Mouse (Mus musculus) erythroblast, embryonic 14.5 days (primary cell): Measurements from ENCODE around the gene Plgrkt. TPM values are rescaled to one million over a fixed set of nuclear protein-coding genes. Genes with fewer than 3 reads are reported as not detected.
A peak's percentile ranks its signal among the peaks of the same experiment; 100 is the strongest.
"Not testable (repeated sequence)": the region's sequence is repeated elsewhere in the genome, so short reads cannot be mapped to it uniquely, and the experiment has no call there.

Source experiments
- H3K27me3 ChIP-seq: 2 replicates; pipeline ENCODE4 v1.6.1; 2012; ENCODE audit warnings: inconsistent platforms; ENCODE audit not compliant: control insufficient read depth
- H3K36me3 ChIP-seq: 2 replicates; pipeline ENCODE4 v1.6.1; 2012; ENCODE audit warnings: mild to moderate bottlenecking, inconsistent platforms; ENCODE audit not compliant: control insufficient read depth
- H3K4me1 ChIP-seq: 2 replicates; pipeline ENCODE4 v1.6.1; 2012; ENCODE audit warnings: inconsistent platforms; ENCODE audit not compliant: control insufficient read depth
- H3K4me3 ChIP-seq: replicated peaks from 2 replicates; pipeline ENCODE3; 2012; ENCODE audit warnings: moderate library complexity, mild to moderate bottlenecking, inconsistent platforms
- H3K9me3 ChIP-seq: 2 replicates; pipeline ENCODE4 v1.6.1; 2012; ENCODE audit warnings: low read length, inconsistent platforms, mixed read lengths; ENCODE audit not compliant: control insufficient read depth
- GATA1 ChIP-seq: IDR thresholded peaks from 2 replicates; pipeline ENCODE4 v1.6.1; 2012; ENCODE audit warnings: low read length, inconsistent platforms, mixed read lengths
- TAL1 ChIP-seq: IDR thresholded peaks from 3 replicates; pipeline ENCODE4 v1.6.1; 2012; ENCODE audit warnings: low read length, inconsistent platforms, mixed read lengths
- polyA plus RNA-seq: library from polyadenylated mRNA; stranded (reverse); fragments of >175 nt; gene quantifications from 2 replicates; pipeline ENCODE4 v1.2.3, GENCODE M21; 2012

Plgrkt gene
- 0.66 and 1.1 TPM in 2 replicates for polyA plus RNA-seq

DNA sequence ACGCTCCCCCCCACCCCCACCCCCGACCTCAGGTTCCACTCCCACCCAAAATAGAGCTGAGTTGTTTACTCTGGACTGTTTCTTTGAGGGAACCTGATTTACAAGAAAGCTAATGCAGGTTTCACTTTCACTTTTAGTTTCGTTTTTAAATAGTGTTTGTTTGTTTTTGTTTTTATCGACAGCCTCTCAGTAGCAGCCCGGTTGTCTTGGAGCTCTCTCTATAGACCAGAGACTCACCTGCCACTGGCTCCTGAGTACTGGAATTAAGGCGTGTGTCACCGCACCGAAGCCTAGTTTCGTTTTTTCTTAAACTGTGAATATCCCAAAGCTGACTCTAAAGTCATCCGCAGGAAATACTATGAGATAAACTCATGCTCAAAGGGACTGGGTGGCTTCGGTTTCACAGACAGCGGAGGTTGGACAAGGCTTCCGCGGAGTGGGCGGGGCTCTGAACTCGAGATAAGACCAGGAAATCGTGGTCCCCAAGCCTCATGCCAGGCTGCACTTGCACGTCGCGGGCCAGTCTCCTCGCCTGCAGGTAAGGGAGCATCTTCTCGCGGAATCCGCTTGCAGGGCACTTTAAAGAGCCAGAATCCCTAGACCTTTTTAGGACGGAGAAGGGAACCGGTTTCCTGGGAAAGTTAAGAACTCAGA lies at the start of gene Plgrkt, which contains the start of gene Cd274:
Gene Plgrkt (minus strand): TSS at position 422 of the 654 bp plus-strand sequence.
Gene Cd274 (plus strand): TSS at position 487 of the 654 bp plus-strand sequence.
- Histone ChIP-seq H3K27me3 (no peaks in the 10 kb centered on the region), H3K4me3 (peak within 1 kb of the TSS; percentile 81), H3K9me3 (no peaks in the 10 kb centered on the region), H3K4me1 (peaks cover 35% of the 10 kb centered on the region), H3K36me3 (no peaks in the 10 kb centered on the region)
- no peak for TF ChIP-seq TAL1
- peak; percentile 63 for TF ChIP-seq GATA1

DNA sequence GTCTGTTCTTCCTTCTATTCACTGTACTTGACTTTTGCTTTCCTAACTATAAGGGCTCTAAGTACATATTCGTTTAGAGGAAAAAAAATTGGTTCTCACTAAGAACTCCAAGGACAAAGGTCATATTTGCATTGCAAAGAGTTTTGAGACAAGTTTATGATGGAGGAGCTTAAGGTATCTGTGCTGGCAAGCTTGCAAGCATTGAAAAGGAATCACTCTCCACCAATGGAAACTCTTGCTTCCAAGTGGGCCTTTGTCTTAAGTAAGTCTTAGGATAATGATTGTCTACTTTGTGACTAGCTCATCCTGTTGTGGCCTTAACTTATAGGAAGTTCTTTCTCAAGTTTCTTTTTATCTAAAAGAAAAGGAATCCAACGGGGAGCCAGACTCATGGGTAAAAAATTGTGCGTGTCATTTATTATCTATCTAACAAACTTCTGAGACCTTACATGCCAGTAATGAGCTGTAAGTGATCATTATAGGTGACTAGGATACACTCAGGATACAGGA lies 49.3 kb upstream of the Plgrkt start:
- H3K27me3 ChIP-seq, result no peaks in the 10 kb centered on the region
- H3K36me3 ChIP-seq, result no peaks in the 10 kb centered on the region
- H3K9me3 ChIP-seq, result no peaks in the 10 kb centered on the region
- peaks cover 2% of the 10 kb centered on the region for H3K4me1 ChIP-seq
- TF ChIP-seq TAL1 (no peak), GATA1 (no peak)
- H3K4me3 ChIP-seq, result no peak overlapping the region

DNA sequence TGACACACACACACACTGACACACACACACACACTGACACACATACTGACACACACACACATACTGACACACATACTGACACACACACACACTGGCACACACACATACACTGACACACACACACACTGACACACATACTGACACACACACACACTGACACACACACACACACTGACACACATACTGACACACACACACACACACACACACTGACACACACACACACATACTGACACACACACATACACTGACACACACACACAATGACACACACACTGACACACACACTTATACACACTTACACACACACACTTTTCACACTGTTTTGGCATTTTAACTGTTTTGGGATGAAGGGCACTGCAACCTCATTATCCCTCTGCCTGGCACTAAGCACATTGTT lies 47.7 kb upstream of the Plgrkt start:
- not testable (repeated sequence) for H3K27me3 ChIP-seq, H3K36me3 ChIP-seq, H3K9me3 ChIP-seq, H3K4me3 ChIP-seq, H3K4me1 ChIP-seq

DNA sequence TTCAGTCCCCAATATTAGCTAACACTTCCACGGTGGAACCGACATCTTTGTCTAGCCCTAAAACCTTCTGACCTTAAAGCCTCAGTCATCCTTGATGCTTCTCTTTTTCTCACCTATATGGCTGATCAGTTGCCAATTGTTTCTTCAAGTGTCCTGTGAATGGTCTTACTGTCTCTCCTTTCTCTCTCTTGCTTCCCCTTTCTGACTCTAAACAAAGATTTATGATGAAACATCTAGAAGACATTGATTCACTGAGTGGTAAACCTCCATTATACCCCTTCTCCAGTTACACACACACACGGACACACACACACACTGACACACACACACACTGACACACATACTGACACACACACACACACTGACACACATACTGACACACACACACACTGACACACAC lies 47.3 kb upstream of the Plgrkt start:
- H3K4me3 ChIP-seq, result no peak overlapping the region
- no peaks in the 10 kb centered on the region for H3K36me3 ChIP-seq
- peaks cover 2% of the 10 kb centered on the region for H3K4me1 ChIP-seq
- H3K9me3 ChIP-seq, result no peaks in the 10 kb centered on the region
- no peaks in the 10 kb centered on the region for H3K27me3 ChIP-seq
- TF ChIP-seq GATA1 (no peak), TAL1 (no peak)

DNA sequence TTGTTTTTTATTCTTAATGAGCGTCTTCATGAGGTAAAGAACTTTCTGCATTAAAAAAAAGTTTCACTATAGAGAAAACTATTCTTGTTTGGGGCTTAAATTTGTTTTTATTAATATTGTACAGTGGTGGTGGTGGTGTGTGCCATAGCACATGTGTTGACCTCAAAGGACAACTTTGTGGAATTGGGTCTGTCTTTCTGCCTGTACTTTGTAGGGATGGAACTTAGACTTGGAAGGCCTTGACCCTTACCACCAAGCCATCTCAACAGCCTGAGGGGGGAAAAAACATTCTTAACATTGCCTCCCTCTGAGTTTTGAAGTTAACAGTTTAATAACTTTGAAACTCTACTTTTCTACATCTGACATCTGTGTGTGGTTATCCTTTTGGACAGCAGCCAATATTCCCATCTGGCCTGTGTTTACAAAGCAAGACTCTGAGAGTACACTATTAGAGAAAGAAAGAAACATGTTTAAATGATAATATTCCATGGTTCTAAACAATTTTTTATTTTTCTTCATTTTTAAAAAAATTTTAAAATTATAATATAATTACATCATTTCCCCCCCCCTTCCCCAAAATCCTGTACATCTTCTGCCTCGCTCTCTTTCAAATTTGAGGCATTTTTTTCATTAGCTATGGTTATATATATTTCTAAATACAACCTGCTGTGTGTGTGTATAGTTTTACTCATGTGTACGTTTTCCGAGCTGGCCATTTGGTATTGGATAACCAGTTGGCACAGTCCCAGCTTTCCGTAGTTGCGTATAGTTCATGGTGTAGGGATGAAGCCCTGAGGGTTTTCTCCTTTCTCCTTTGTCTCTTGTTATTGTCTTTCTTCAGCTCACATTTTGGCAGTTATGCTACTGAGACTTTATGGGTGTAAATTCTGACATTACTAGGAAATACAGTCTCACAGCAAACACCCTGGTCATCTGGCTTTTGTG lies 45.6 kb upstream of the Plgrkt start:
- Histone ChIP-seq H3K4me1 (peaks cover 2% of the 10 kb centered on the region), H3K4me3 (no peak overlapping the region)

DNA sequence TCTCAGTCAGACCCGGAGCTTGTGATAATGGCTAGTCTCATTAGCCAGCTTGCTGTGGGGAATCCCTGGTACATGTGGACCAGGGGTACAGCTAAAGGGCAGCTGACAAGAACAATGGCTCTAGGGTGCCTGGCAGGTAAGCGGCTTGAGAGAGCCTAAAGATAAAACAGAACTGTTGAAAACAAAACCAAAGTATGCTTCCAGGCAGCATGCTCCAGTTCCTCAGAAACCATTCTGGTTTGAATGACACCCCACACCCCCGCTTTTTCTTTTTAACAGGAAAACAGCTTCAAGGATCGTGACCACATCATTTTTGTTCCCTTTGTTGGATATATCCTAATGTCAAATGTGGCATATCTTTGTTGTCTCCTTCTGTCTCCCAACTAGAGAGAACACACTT lies 43.4 kb upstream of the Plgrkt start, which contains the start of gene Pdcd1lg2:
Gene Pdcd1lg2 (plus strand): TSS at position 301 of the 400 bp plus-strand sequence.
- Histone ChIP-seq H3K4me3 (no peak within 1 kb of the TSS), H3K36me3 (no peaks in the 10 kb centered on the region), H3K9me3 (no peaks in the 10 kb centered on the region), H3K4me1 (no peaks in the 10 kb centered on the region), H3K27me3 (no peaks in the 10 kb centered on the region)
- TF ChIP-seq GATA1 (no peak), TAL1 (no peak)

More for the DNA sequence above, 45.6 kb upstream of the Plgrkt start:
- Histone ChIP-seq H3K36me3 (no peaks in the 10 kb centered on the region), H3K27me3 (no peaks in the 10 kb centered on the region), H3K9me3 (no peaks in the 10 kb centered on the region)
- TF ChIP-seq GATA1 (no peak), TAL1 (no peak)

DNA sequence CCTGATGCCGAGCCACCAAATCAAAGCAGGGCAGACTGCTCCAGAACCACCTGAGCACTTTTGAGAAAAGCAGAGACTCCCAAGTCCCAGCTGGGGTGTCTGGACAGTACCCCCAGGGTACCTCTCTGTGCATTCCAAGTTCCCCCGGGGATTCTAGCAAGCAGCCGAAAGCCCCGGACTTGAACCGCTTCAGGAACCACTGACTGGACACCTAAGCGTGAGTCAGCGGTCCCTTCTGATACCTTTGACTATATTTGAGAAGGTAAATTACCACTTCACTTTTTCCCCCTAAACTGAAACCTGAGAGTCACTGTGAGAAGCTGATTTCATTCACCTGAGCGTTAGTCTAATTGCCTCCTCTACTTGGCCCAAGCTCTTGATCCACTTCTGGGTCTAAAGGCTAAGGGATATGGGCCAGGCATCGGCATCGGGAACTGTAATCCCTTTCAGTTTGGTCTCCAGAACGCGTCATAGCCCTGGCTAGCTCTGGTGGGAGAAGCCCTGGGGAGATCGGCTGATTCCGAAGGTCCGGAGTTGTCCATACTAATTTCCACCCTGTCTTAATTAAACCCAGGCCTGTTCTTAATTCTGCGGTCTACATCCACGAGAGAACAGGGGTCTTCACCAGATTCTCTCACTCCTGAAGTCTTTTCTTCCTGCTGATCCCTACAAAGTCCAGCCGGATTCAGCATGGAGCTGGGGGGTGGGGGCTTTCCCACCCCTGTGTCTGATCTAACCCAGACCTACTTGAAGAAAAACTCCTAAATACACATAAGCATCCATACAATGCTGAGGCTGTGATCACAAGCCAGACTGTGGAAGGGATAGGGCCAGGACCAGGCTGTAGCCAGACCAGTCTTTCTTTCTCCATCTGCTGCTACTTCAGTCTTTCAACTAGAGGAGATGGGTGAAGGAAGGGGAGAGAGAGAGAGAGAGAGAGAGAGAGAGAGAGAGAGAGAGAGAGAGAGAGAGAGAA lies 39.1 kb upstream of the Plgrkt start:
- H3K36me3 ChIP-seq, result no peaks in the 10 kb centered on the region
- no peaks in the 10 kb centered on the region for H3K27me3 ChIP-seq
- H3K9me3 ChIP-seq, result no peaks in the 10 kb centered on the region
- no peak overlapping the region for H3K4me3 ChIP-seq
- TF ChIP-seq TAL1 (no peak), GATA1 (no peak)
- no peaks in the 10 kb centered on the region for H3K4me1 ChIP-seq

DNA sequence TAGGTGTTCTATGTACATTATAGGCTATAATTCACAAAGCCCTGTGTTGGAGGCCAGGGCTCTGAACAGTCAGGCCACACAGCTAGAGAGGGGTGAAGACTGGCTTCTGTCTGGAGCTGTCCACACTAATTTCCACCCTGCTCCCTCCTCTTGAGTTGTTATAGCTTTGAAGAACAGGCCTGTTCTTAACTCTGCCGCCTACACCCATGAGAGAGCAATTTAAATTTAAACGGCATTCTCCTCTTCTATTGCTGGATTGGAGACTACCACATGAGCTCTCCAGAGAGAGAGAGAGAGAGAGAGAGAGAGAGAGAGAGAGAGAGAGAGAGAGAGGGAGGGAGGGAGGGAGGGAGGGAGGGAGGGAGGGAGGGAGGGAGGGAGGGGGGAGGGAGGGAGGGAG lies 38.2 kb upstream of the Plgrkt start:
- Histone ChIP-seq H3K9me3 (no peaks in the 10 kb centered on the region), H3K4me1 (no peaks in the 10 kb centered on the region), H3K4me3 (no peak overlapping the region), H3K36me3 (no peaks in the 10 kb centered on the region), H3K27me3 (no peaks in the 10 kb centered on the region)
- TF ChIP-seq TAL1 (no peak), GATA1 (no peak)
